Mouse (Mus musculus) cerebellum, adult 8-10 months (tissue): ENCODE measurements at regions not wholly inside any gene's neighbourhood (a gene's known extent, or its start where the extent isn't known, plus 50 kb on each side); places are given as distances from the start of the nearest gene placed in this dataset.
"Not testable (repeated sequence)": the region's sequence is repeated elsewhere in the genome, so short reads cannot be mapped to it uniquely, and the experiment has no call there.

Experiments
- DNase-seq: peaks from one replicate; pipeline ENCODE4 v3.0.0; 2022

DNA sequence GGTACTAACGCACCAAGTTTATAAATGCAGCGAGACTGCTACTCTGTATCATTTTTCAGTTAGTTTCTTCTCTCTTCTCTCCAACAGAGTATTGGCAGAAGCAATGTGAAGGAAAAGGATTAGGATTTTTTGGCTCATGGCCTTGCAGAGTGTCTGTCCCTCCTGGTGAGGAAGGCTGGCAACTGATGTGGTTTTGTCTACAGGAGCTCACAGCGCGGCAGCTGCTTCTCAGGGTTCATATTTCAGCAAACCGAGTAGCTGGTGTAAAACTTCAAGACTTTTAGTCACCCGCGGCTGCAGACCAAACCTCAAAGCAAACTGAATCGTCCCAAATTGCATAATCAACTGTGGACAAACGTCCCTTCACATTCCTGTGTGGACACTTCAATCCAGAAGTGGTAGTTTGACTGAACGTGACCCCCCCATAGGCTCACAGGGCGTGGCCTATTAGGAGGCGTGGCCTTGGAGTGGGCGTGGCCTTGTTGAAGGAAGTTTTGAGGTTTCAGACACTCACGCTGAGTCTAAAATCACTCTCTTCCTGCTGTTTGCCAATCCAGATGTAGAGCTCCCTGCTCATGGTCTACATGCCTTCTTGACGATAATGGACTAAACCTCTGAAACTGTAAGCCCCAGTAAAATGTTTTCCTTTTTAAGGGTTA, 147.7 kb upstream of the Trpc7 start:
- no peak for DNase-seq

DNA sequence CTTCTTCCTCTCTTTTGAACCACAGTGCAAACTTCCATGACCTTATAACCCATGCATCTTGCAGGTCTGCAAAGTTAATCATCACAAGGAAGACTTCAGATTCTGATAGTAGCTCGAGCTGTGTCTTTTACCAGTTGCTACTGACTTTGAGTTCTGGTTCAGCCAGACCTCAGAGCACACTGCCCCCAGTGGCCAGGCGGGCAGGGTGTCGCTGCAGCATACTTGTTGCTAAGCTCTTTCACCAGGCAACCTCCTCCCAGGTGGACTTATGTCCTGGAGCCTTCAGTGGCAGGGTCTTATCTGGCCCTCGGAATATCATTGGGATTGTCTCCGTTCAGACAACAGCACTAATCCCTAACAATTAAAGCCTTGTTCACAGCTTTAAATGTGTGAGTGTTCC, 146.7 kb upstream of the Trpc7 start:
- DNase-seq = no peak

GRCm38 (mm10) chr13:57032871-57033270, 137.1 kb upstream of the Trpc7 start:
- DNase-seq = no peak

- DNase-seq = no peak
Measured at GRCm38 (mm10) chr13:57017553-57018341, 122.0 kb upstream of the Trpc7 start.

DNA sequence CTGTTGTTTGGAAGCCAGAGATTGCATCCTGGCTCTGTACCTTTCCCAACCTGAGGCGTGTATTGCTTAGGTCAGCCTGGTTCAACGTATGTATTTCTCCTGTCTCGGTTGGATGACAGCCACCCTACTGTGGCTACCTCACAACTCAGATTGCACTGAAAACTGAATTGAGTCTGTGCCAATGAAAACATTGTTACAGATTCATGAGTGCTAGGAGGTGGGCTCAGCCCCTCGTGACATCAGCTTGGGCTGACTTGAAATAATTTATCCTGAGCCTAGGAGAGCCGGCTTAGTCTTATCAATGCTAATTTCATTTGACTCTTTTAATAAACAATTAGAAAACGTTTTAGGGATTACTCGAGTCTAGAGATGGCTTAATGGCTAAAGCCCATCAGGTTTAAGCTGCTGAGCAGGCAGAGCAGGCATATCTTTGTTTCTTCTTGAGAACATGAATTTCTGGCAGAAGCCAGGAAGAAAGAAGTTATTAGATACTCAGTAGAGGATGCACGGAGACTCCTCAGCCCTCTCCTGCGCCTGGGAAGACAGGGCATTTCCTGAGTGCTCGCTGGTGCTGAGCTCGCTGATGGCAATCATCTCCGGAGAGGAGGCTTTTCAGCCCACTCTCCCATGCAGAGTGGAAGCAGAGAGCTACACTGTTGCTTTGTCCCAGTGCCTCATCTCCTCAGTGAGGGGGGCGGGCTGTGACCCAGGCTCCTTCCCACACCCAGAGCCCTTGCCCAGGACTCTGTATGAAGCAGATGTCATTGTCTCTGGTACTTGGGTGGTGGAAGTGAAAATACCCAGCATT, 120.9 kb upstream of the Trpc7 start:
- DNase-seq = no peak

GRCm38 (mm10) chr13:57007236-57007635, 111.4 kb upstream of the Trpc7 start:
- not testable (repeated sequence) for DNase-seq

DNA sequence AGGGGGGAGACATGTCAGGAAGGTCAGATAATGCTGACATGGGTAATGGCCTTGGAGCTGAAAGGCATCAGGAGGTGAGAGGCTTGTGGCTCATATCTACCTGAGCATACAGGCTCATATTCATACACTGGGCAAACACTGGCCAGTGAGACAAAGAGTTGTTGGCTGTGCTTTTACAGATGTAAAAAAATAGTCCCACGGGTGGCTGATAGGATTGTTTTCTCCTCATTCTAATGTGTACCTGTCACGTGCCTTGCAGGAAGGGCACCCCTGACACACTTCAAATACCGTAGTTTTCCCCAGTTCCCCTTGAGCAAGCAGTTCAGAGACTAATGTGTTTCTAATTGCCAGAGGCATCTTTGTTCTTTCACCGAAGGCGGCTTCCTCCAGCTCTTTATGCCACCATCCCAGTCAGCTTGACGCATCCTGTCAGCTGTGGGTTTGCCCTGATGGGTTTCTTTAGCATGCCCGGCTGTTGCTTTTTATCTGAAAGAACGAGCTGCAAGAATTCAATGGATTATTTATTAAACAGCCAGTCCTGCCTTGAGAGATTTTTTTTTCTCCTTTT, 107.9 kb upstream of the Trpc7 start:
- DNase-seq = no peak

DNA sequence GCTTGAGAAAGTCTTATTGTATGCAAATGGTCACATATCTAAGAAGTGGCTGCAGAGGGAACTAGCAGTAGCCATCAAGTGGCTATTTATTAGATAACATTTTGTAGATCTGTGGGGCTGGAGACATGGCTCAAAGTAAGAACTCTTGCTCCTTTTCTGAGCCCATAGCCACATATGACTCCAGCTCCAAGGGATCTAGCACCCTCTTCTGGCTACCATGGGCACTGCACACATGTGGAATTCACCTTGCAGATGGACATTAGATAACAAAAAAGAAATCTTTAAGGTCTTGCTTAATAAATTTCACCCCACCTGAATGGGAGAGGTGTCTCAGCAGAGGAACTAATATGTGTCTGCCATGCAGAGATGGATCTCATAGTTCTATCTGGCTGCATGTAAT, 96.2 kb upstream of the Trpc7 start:
- no peak for DNase-seq

- no peak for DNase-seq
Measured at GRCm38 (mm10) chr13:56974063-56974462, 78.3 kb upstream of the Trpc7 start.

GRCm38 (mm10) chr13:56955358-56955757, 59.6 kb upstream of the Trpc7 start:
- no peak for DNase-seq

GRCm38 (mm10) chr13:56948086-56948485, 52.3 kb upstream of the Trpc7 start:
- DNase-seq = no peak

DNA sequence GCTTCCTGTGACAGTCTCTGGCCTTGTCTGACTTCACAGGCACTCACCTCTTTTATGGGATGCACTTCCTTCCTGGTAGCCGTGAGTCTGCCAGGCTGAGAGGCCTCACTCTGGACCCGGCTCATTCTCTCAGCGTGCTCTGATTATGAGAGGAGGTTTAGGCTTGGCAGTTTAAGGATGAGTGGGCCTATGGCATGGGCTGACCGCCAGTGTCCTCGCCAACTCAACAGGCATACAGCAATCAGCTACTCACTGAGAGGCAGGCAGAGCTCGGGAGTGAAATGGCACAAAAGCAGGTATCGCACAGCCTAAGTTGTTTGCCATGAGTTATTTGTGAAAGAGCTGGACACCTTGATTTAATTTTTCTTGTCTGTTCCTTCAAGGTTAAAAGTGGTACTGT, 51.5 kb upstream of the Trpc7 start:
- DNase-seq = no peak
